Mouse (Mus musculus): ENCODE data around the gene Sema6b. TPM values are rescaled to one million over a fixed set of nuclear protein-coding genes. Genes with fewer than 3 reads are reported as not detected.

Gene Sema6b
- polyA plus RNA-seq, 1 experiment, result 54.3 TPM

GRCm38 (mm10) chr17:56171456-56171855, 31.3 kb upstream of the Sema6b start:
- no peak overlapping the region for H3K27ac ChIP-seq (ENCODE audit: insufficient read depth, low read length)
- no peaks in the 10 kb centered on the region for H3K4me1 ChIP-seq (ENCODE audit: control insufficient read depth, insufficient read depth, low read length)
- no peak for DNase-seq
- 15% methylated on average over 9 of the region's 9 CpGs for WGBS
- H3K27me3 ChIP-seq (ENCODE audit: control insufficient read depth, insufficient read depth, low read length), result no peaks in the 10 kb centered on the region
- H3K4me3 ChIP-seq (replicated peaks; ENCODE audit: insufficient read depth, low read depth, low read length), result no peak overlapping the region
- TF ChIP-seq POLR2A (IDR thresholded peaks at IDR 0.05; ENCODE audit: borderline replicate concordance, insufficient read depth, low read length) (no peak), CTCF (IDR thresholded peaks at IDR 0.05; ENCODE audit: borderline replicate concordance, insufficient read depth, low read depth, low read length) (no peak)

GRCm38 (mm10) chr17:56170636-56171035, 30.5 kb upstream of the Sema6b start:
- no peak overlapping the region for H3K4me3 ChIP-seq (replicated peaks; ENCODE audit: insufficient read depth, low read depth, low read length)
- H3K27ac ChIP-seq (ENCODE audit: insufficient read depth, low read length), result no peak overlapping the region
- TF ChIP-seq POLR2A (IDR thresholded peaks at IDR 0.05; ENCODE audit: borderline replicate concordance, insufficient read depth, low read length), result no peak
- no peak for TF ChIP-seq CTCF (IDR thresholded peaks at IDR 0.05; ENCODE audit: borderline replicate concordance, insufficient read depth, low read depth, low read length)
- no peaks in the 10 kb centered on the region for H3K27me3 ChIP-seq (ENCODE audit: control insufficient read depth, insufficient read depth, low read length)
- 26% methylated on average over 10 of the region's 10 CpGs for WGBS
- no peaks in the 10 kb centered on the region for H3K4me1 ChIP-seq (ENCODE audit: control insufficient read depth, insufficient read depth, low read length)
- no peak for DNase-seq

GRCm38 (mm10) chr17:56169830-56170229, 29.7 kb upstream of the Sema6b start:
- no peak for DNase-seq
- no peak overlapping the region for H3K27ac ChIP-seq (ENCODE audit: insufficient read depth, low read length)
- no peak overlapping the region for H3K4me3 ChIP-seq (replicated peaks; ENCODE audit: insufficient read depth, low read depth, low read length)
- no peaks in the 10 kb centered on the region for H3K4me1 ChIP-seq (ENCODE audit: control insufficient read depth, insufficient read depth, low read length)
- no peaks in the 10 kb centered on the region for H3K27me3 ChIP-seq (ENCODE audit: control insufficient read depth, insufficient read depth, low read length)
- 71% methylated on average over 6 of the region's 6 CpGs for WGBS
- no peak for TF ChIP-seq POLR2A (IDR thresholded peaks at IDR 0.05; ENCODE audit: borderline replicate concordance, insufficient read depth, low read length)
- no peak for TF ChIP-seq CTCF (IDR thresholded peaks at IDR 0.05; ENCODE audit: borderline replicate concordance, insufficient read depth, low read depth, low read length)

- 35% methylated on average over 11 of the region's 11 CpGs for WGBS
- no peak for TF ChIP-seq CTCF (IDR thresholded peaks at IDR 0.05; ENCODE audit: borderline replicate concordance, insufficient read depth, low read depth, low read length)
- TF ChIP-seq POLR2A (IDR thresholded peaks at IDR 0.05; ENCODE audit: borderline replicate concordance, insufficient read depth, low read length), result no peak
- no peaks in the 10 kb centered on the region for H3K4me1 ChIP-seq (ENCODE audit: control insufficient read depth, insufficient read depth, low read length)
- H3K27me3 ChIP-seq (ENCODE audit: control insufficient read depth, insufficient read depth, low read length), result no peaks in the 10 kb centered on the region
- DNase-seq, result no peak
- H3K4me3 ChIP-seq (replicated peaks; ENCODE audit: insufficient read depth, low read depth, low read length), result no peak overlapping the region
- no peak overlapping the region for H3K27ac ChIP-seq (ENCODE audit: insufficient read depth, low read length)
Measured at GRCm38 (mm10) chr17:56165671-56166070, 25.5 kb upstream of the Sema6b start.

GRCm38 (mm10) chr17:56164510-56164909, 24.4 kb upstream of the Sema6b start:
- no peak for DNase-seq
- H3K4me1 ChIP-seq (ENCODE audit: control insufficient read depth, insufficient read depth, low read length), result no peaks in the 10 kb centered on the region
- TF ChIP-seq POLR2A (IDR thresholded peaks at IDR 0.05; ENCODE audit: borderline replicate concordance, insufficient read depth, low read length) (no peak), CTCF (IDR thresholded peaks at IDR 0.05; ENCODE audit: borderline replicate concordance, insufficient read depth, low read depth, low read length) (no peak)
- no peaks in the 10 kb centered on the region for H3K27me3 ChIP-seq (ENCODE audit: control insufficient read depth, insufficient read depth, low read length)
- no peak overlapping the region for H3K27ac ChIP-seq (ENCODE audit: insufficient read depth, low read length)
- WGBS, result 16% methylated on average over 3 of the region's 3 CpGs
- no peak overlapping the region for H3K4me3 ChIP-seq (replicated peaks; ENCODE audit: insufficient read depth, low read depth, low read length)

GRCm38 (mm10) chr17:56163523-56164102, 23.5 kb upstream of the Sema6b start:
- H3K4me3 ChIP-seq (replicated peaks; ENCODE audit: insufficient read depth, low read depth, low read length), result no peak overlapping the region
- TF ChIP-seq CTCF (IDR thresholded peaks at IDR 0.05; ENCODE audit: borderline replicate concordance, insufficient read depth, low read depth, low read length), result no peak
- no peak for TF ChIP-seq POLR2A (IDR thresholded peaks at IDR 0.05; ENCODE audit: borderline replicate concordance, insufficient read depth, low read length)
- no peak for DNase-seq
- H3K27ac ChIP-seq (ENCODE audit: insufficient read depth, low read length), result no peak overlapping the region
- H3K4me1 ChIP-seq (ENCODE audit: control insufficient read depth, insufficient read depth, low read length), result no peaks in the 10 kb centered on the region
- 90% methylated on average over 6 of the region's 6 CpGs for WGBS
- H3K27me3 ChIP-seq (ENCODE audit: control insufficient read depth, insufficient read depth, low read length), result no peaks in the 10 kb centered on the region

GRCm38 (mm10) chr17:56162231-56162774, 22.2 kb upstream of the Sema6b start, which contains the start of gene Tnfaip8l1:
Tnfaip8l1 (plus strand) TSS chr17:56162477.
- peak; percentile 36; the same call in 1 of the 2 replicates for TF ChIP-seq POLR2A (IDR thresholded peaks at IDR 0.05; ENCODE audit: borderline replicate concordance, insufficient read depth, low read length)
- no peak for TF ChIP-seq CTCF (IDR thresholded peaks at IDR 0.05; ENCODE audit: borderline replicate concordance, insufficient read depth, low read depth, low read length)
- H3K4me3 ChIP-seq (replicated peaks; ENCODE audit: insufficient read depth, low read depth, low read length), result peak within 1 kb of the TSS; percentile 71
- no peaks in the 10 kb centered on the region for H3K4me1 ChIP-seq (ENCODE audit: control insufficient read depth, insufficient read depth, low read length)
- under 1% methylated on average over 30 of the region's 30 CpGs for WGBS
- peak; percentile 94 to 95 for DNase-seq
- H3K27me3 ChIP-seq (ENCODE audit: control insufficient read depth, insufficient read depth, low read length), result no peaks in the 10 kb centered on the region
- no peak within 1 kb of the TSS for H3K27ac ChIP-seq (ENCODE audit: insufficient read depth, low read length)

- no peak overlapping the region for H3K27ac ChIP-seq (ENCODE audit: insufficient read depth, low read length)
- H3K27me3 ChIP-seq (ENCODE audit: control insufficient read depth, insufficient read depth, low read length), result no peaks in the 10 kb centered on the region
- peak; percentile 88 for TF ChIP-seq CTCF (IDR thresholded peaks at IDR 0.05; ENCODE audit: borderline replicate concordance, insufficient read depth, low read depth, low read length)
- TF ChIP-seq POLR2A (IDR thresholded peaks at IDR 0.05; ENCODE audit: borderline replicate concordance, insufficient read depth, low read length), result no peak
- DNase-seq, result peak; percentile 54 to 62
- 3% methylated on average over 9 of the region's 9 CpGs for WGBS
- H3K4me1 ChIP-seq (ENCODE audit: control insufficient read depth, insufficient read depth, low read length), result no peaks in the 10 kb centered on the region
- no peak overlapping the region for H3K4me3 ChIP-seq (replicated peaks; ENCODE audit: insufficient read depth, low read depth, low read length)
Measured at GRCm38 (mm10) chr17:56159729-56160128, 19.6 kb upstream of the Sema6b start.

Measured in cerebellum, adult 2 months (tissue).